Mouse (Mus musculus): ENCODE results near the gene Arhgef7.
"Not testable (repeated sequence)": the region's sequence is repeated elsewhere in the genome, so short reads cannot be mapped to it uniquely, and the experiment has no call there.

Gene Arhgef7

GRCm38 (mm10) chr8:11840174-11840573 is 112.7 kb downstream of the Arhgef7 start, which contains the start of gene Tex29:
Gene Tex29 (plus strand): TSS chr8:11840474.
- Histone ChIP-seq H3K27me3 (ENCODE audit: control insufficient read depth, insufficient read depth, low read length, poor library complexity, severe bottlenecking) (no peaks in the 10 kb centered on the region), H3K36me3 (ENCODE audit: control insufficient read depth, insufficient read depth, low read length, poor library complexity, severe bottlenecking) (no peaks in the 10 kb centered on the region)
- no peak for DNase-seq (ENCODE audit: low read depth, low spot score)

- Histone ChIP-seq H3K36me3 (ENCODE audit: control insufficient read depth, insufficient read depth, low read length, poor library complexity, severe bottlenecking) (no peaks in the 10 kb centered on the region), H3K27me3 (ENCODE audit: control insufficient read depth, insufficient read depth, low read length, poor library complexity, severe bottlenecking) (no peaks in the 10 kb centered on the region)
- no peak for DNase-seq (ENCODE audit: low read depth, low spot score)
Observed at GRCm38 (mm10) chr8:11841571-11841970, 114.0 kb downstream of the Arhgef7 start.

- Histone ChIP-seq H3K36me3 (ENCODE audit: control insufficient read depth, insufficient read depth, low read length, poor library complexity, severe bottlenecking) (no peaks in the 10 kb centered on the region), H3K27me3 (ENCODE audit: control insufficient read depth, insufficient read depth, low read length, poor library complexity, severe bottlenecking) (no peaks in the 10 kb centered on the region)
- DNase-seq (ENCODE audit: low read depth, low spot score) = no peak
Observed at GRCm38 (mm10) chr8:11842757-11843156, 115.2 kb downstream of the Arhgef7 start.

GRCm38 (mm10) chr8:11843677-11844315 is 116.3 kb downstream of the Arhgef7 start:
- Histone ChIP-seq H3K27me3 (ENCODE audit: control insufficient read depth, insufficient read depth, low read length, poor library complexity, severe bottlenecking) (no peaks in the 10 kb centered on the region), H3K36me3 (ENCODE audit: control insufficient read depth, insufficient read depth, low read length, poor library complexity, severe bottlenecking) (no peaks in the 10 kb centered on the region)
- no peak for DNase-seq (ENCODE audit: low read depth, low spot score)

- H3K27me3 ChIP-seq (ENCODE audit: control insufficient read depth, insufficient read depth, low read length, poor library complexity, severe bottlenecking) = no peaks in the 10 kb centered on the region
- H3K36me3 ChIP-seq (ENCODE audit: control insufficient read depth, insufficient read depth, low read length, poor library complexity, severe bottlenecking) = no peaks in the 10 kb centered on the region
- no peak for DNase-seq (ENCODE audit: low read depth, low spot score)
Observed at GRCm38 (mm10) chr8:11844316-11844685, 116.8 kb downstream of the Arhgef7 start.

GRCm38 (mm10) chr8:11846807-11847206 is 119.3 kb downstream of the Arhgef7 start:
- no peaks in the 10 kb centered on the region for H3K27me3 ChIP-seq (ENCODE audit: control insufficient read depth, insufficient read depth, low read length, poor library complexity, severe bottlenecking)
- H3K36me3 ChIP-seq (ENCODE audit: control insufficient read depth, insufficient read depth, low read length, poor library complexity, severe bottlenecking) = no peaks in the 10 kb centered on the region
- no peak for DNase-seq (ENCODE audit: low read depth, low spot score)

- Histone ChIP-seq H3K27me3 (ENCODE audit: control insufficient read depth, insufficient read depth, low read length, poor library complexity, severe bottlenecking) (no peaks in the 10 kb centered on the region), H3K36me3 (ENCODE audit: control insufficient read depth, insufficient read depth, low read length, poor library complexity, severe bottlenecking) (no peaks in the 10 kb centered on the region)
- DNase-seq (ENCODE audit: low read depth, low spot score) = no peak
Observed at GRCm38 (mm10) chr8:11867832-11868231, 140.3 kb downstream of the Arhgef7 start.

- H3K36me3 ChIP-seq (ENCODE audit: control insufficient read depth, insufficient read depth, low read length, poor library complexity, severe bottlenecking); H3K27me3 ChIP-seq (ENCODE audit: control insufficient read depth, insufficient read depth, low read length, poor library complexity, severe bottlenecking); DNase-seq (ENCODE audit: low read depth, low spot score): not testable (repeated sequence)
Observed at GRCm38 (mm10) chr8:11874227-11874626, 146.7 kb downstream of the Arhgef7 start.

GRCm38 (mm10) chr8:11884646-11885045 is 157.1 kb downstream of the Arhgef7 start:
- Histone ChIP-seq H3K27me3 (ENCODE audit: control insufficient read depth, insufficient read depth, low read length, poor library complexity, severe bottlenecking) (no peaks in the 10 kb centered on the region), H3K36me3 (ENCODE audit: control insufficient read depth, insufficient read depth, low read length, poor library complexity, severe bottlenecking) (no peaks in the 10 kb centered on the region)
- DNase-seq (ENCODE audit: low read depth, low spot score) = no peak

All from splenic B cell, adult 2 months (primary cell).